Mouse (Mus musculus): ENCODE measurements around the gene Rtn4rl1. TPM values are rescaled to one million over a fixed set of nuclear protein-coding genes. Genes with fewer than 3 reads are reported as not detected.

The Rtn4rl1 gene
- polyA plus RNA-seq, 1 experiment = 0.96 TPM

- Histone ChIP-seq H3K36me3 (ENCODE audit: control insufficient read depth, insufficient read depth, low read length, poor library complexity, severe bottlenecking) (no peaks in the 10 kb centered on the region), H3K4me3 (ENCODE audit: low read depth, low read length) (peak overlapping the region; percentile 16; the same call in 1 of the 2 replicates), H3K9me3 (replicated peaks; ENCODE audit: control insufficient read depth, insufficient read depth, low read length, poor library complexity, severe bottlenecking) (no peaks in the 10 kb centered on the region), H3K27ac (ENCODE audit: insufficient read depth, low read length) (no peak overlapping the region), H3K9ac (ENCODE audit: low read depth, poor library complexity, severe bottlenecking) (peak overlapping the region; percentile 24), H3K4me1 (ENCODE audit: control insufficient read depth, insufficient read depth, low read length) (peaks cover 4% of the 10 kb centered on the region), H3K27me3 (ENCODE audit: control insufficient read depth, insufficient read depth, low read length, poor library complexity, severe bottlenecking) (no peaks in the 10 kb centered on the region)
- no peak for TF ChIP-seq CTCF (IDR thresholded peaks at IDR 0.05; ENCODE audit: low read depth, low read length)
- no peak for TF ChIP-seq EP300 (IDR thresholded peaks at IDR 0.05; ENCODE audit: insufficient read depth, low read depth, low read length)
Observed at GRCm38 (mm10) chr11:75214081-75214950, 20.7 kb downstream of the Rtn4rl1 start.

- H3K4me3 ChIP-seq (ENCODE audit: low read depth, low read length) = no peak overlapping the region
- no peaks in the 10 kb centered on the region for H3K9me3 ChIP-seq (replicated peaks; ENCODE audit: control insufficient read depth, insufficient read depth, low read length, poor library complexity, severe bottlenecking)
- no peak overlapping the region for H3K9ac ChIP-seq (ENCODE audit: low read depth, poor library complexity, severe bottlenecking)
- H3K4me1 ChIP-seq (ENCODE audit: control insufficient read depth, insufficient read depth, low read length) = no peaks in the 10 kb centered on the region
- H3K27ac ChIP-seq (ENCODE audit: insufficient read depth, low read length) = no peak overlapping the region
- no peaks in the 10 kb centered on the region for H3K27me3 ChIP-seq (ENCODE audit: control insufficient read depth, insufficient read depth, low read length, poor library complexity, severe bottlenecking)
- H3K36me3 ChIP-seq (ENCODE audit: control insufficient read depth, insufficient read depth, low read length, poor library complexity, severe bottlenecking) = no peaks in the 10 kb centered on the region
- TF ChIP-seq CTCF (IDR thresholded peaks at IDR 0.05; ENCODE audit: low read depth, low read length) = no peak
- no peak for TF ChIP-seq POLR2A (IDR thresholded peaks at IDR 0.05; ENCODE audit: insufficient read depth, low read length)
- no peak for TF ChIP-seq EP300 (IDR thresholded peaks at IDR 0.05; ENCODE audit: insufficient read depth, low read depth, low read length)
Observed at GRCm38 (mm10) chr11:75220115-75220514, 26.5 kb downstream of the Rtn4rl1 start.

- H3K27me3 ChIP-seq (ENCODE audit: control insufficient read depth, insufficient read depth, low read length, poor library complexity, severe bottlenecking) = no peaks in the 10 kb centered on the region
- no peak overlapping the region for H3K9ac ChIP-seq (ENCODE audit: low read depth, poor library complexity, severe bottlenecking)
- H3K36me3 ChIP-seq (ENCODE audit: control insufficient read depth, insufficient read depth, low read length, poor library complexity, severe bottlenecking) = no peaks in the 10 kb centered on the region
- H3K4me3 ChIP-seq (ENCODE audit: low read depth, low read length) = no peak overlapping the region
- no peak overlapping the region for H3K27ac ChIP-seq (ENCODE audit: insufficient read depth, low read length)
- no peaks in the 10 kb centered on the region for H3K9me3 ChIP-seq (replicated peaks; ENCODE audit: control insufficient read depth, insufficient read depth, low read length, poor library complexity, severe bottlenecking)
- H3K4me1 ChIP-seq (ENCODE audit: control insufficient read depth, insufficient read depth, low read length) = no peaks in the 10 kb centered on the region
- TF ChIP-seq CTCF (IDR thresholded peaks at IDR 0.05; ENCODE audit: low read depth, low read length) (no peak), POLR2A (IDR thresholded peaks at IDR 0.05; ENCODE audit: insufficient read depth, low read length) (no peak), EP300 (IDR thresholded peaks at IDR 0.05; ENCODE audit: insufficient read depth, low read depth, low read length) (no peak)
Observed at GRCm38 (mm10) chr11:75220517-75221145, 27.0 kb downstream of the Rtn4rl1 start.

DNA sequence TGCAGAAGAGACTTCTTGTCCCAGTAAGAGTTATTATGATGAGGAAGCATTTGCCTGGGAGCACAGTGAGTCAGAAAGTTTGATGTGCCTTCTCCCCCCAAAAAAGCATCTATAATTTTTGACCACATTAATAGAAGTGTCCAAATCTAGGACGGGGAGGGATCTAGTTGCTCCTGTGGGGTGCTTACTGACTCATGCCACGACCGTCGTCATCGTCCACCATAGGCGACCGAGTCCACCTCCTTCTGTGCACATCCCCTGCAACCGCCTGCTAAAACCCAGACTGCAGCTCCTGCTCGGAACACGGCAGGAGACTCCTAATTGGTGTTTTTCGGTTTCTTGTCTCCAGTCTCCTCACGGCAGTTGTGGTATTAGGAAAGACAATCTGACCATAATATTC is 30.5 kb downstream of the Rtn4rl1 start:
- Histone ChIP-seq H3K4me1 (ENCODE audit: control insufficient read depth, insufficient read depth, low read length) (no peaks in the 10 kb centered on the region), H3K36me3 (ENCODE audit: control insufficient read depth, insufficient read depth, low read length, poor library complexity, severe bottlenecking) (no peaks in the 10 kb centered on the region), H3K9ac (ENCODE audit: low read depth, poor library complexity, severe bottlenecking) (no peak overlapping the region), H3K9me3 (replicated peaks; ENCODE audit: control insufficient read depth, insufficient read depth, low read length, poor library complexity, severe bottlenecking) (no peaks in the 10 kb centered on the region), H3K4me3 (ENCODE audit: low read depth, low read length) (no peak overlapping the region), H3K27me3 (ENCODE audit: control insufficient read depth, insufficient read depth, low read length, poor library complexity, severe bottlenecking) (no peaks in the 10 kb centered on the region), H3K27ac (ENCODE audit: insufficient read depth, low read length) (no peak overlapping the region)
- no peak for TF ChIP-seq POLR2A (IDR thresholded peaks at IDR 0.05; ENCODE audit: insufficient read depth, low read length)
- TF ChIP-seq CTCF (IDR thresholded peaks at IDR 0.05; ENCODE audit: low read depth, low read length) = no peak
- no peak for TF ChIP-seq EP300 (IDR thresholded peaks at IDR 0.05; ENCODE audit: insufficient read depth, low read depth, low read length)

DNA sequence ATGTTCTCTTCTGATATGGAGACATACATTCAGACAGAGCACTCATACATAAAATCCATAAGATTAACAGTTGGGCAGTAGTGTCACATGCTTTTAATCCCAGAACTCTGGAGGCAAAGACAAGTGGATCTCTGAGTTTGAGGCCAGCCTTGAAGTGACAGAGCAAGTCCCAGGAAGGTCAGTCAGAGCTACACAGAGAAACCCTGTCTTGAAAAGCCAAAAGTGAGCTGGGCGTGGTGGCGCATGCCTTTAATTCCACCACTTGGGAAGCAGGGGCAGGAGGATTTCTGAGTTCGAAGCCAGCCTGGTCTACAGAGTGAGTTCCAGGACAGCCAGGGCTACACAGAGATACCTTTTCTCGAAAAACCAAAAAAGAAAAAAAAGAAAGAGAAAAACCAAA is 31.3 kb downstream of the Rtn4rl1 start:
- H3K36me3 ChIP-seq (ENCODE audit: control insufficient read depth, insufficient read depth, low read length, poor library complexity, severe bottlenecking) = no peaks in the 10 kb centered on the region
- no peak overlapping the region for H3K27ac ChIP-seq (ENCODE audit: insufficient read depth, low read length)
- TF ChIP-seq POLR2A (IDR thresholded peaks at IDR 0.05; ENCODE audit: insufficient read depth, low read length) = no peak
- TF ChIP-seq CTCF (IDR thresholded peaks at IDR 0.05; ENCODE audit: low read depth, low read length) = no peak
- TF ChIP-seq EP300 (IDR thresholded peaks at IDR 0.05; ENCODE audit: insufficient read depth, low read depth, low read length) = no peak
- H3K4me1 ChIP-seq (ENCODE audit: control insufficient read depth, insufficient read depth, low read length) = no peaks in the 10 kb centered on the region
- no peak overlapping the region for H3K9ac ChIP-seq (ENCODE audit: low read depth, poor library complexity, severe bottlenecking)
- no peaks in the 10 kb centered on the region for H3K27me3 ChIP-seq (ENCODE audit: control insufficient read depth, insufficient read depth, low read length, poor library complexity, severe bottlenecking)
- no peak overlapping the region for H3K4me3 ChIP-seq (ENCODE audit: low read depth, low read length)
- H3K9me3 ChIP-seq (replicated peaks; ENCODE audit: control insufficient read depth, insufficient read depth, low read length, poor library complexity, severe bottlenecking) = no peaks in the 10 kb centered on the region

- no peaks in the 10 kb centered on the region for H3K9me3 ChIP-seq (replicated peaks; ENCODE audit: control insufficient read depth, insufficient read depth, low read length, poor library complexity, severe bottlenecking)
- no peak overlapping the region for H3K9ac ChIP-seq (ENCODE audit: low read depth, poor library complexity, severe bottlenecking)
- TF ChIP-seq EP300 (IDR thresholded peaks at IDR 0.05; ENCODE audit: insufficient read depth, low read depth, low read length) (no peak), POLR2A (IDR thresholded peaks at IDR 0.05; ENCODE audit: insufficient read depth, low read length) (no peak), CTCF (IDR thresholded peaks at IDR 0.05; ENCODE audit: low read depth, low read length) (no peak)
- H3K27ac ChIP-seq (ENCODE audit: insufficient read depth, low read length) = no peak overlapping the region
- no peaks in the 10 kb centered on the region for H3K36me3 ChIP-seq (ENCODE audit: control insufficient read depth, insufficient read depth, low read length, poor library complexity, severe bottlenecking)
- no peaks in the 10 kb centered on the region for H3K4me1 ChIP-seq (ENCODE audit: control insufficient read depth, insufficient read depth, low read length)
- H3K27me3 ChIP-seq (ENCODE audit: control insufficient read depth, insufficient read depth, low read length, poor library complexity, severe bottlenecking) = no peaks in the 10 kb centered on the region
- H3K4me3 ChIP-seq (ENCODE audit: low read depth, low read length) = no peak overlapping the region
Observed at GRCm38 (mm10) chr11:75227632-75228031, 34.0 kb downstream of the Rtn4rl1 start.
